Mouse (Mus musculus) lung, postnatal 25 days (tissue): Measurements from ENCODE around the gene Ctdnep1.
A peak's percentile ranks its signal among the peaks of the same experiment; 100 is the strongest.
"Not testable (repeated sequence)": the region's sequence is repeated elsewhere in the genome, so short reads cannot be mapped to it uniquely, and the experiment has no call there.

Experiments used
- DNase-seq: peaks from one replicate; pipeline ENCODE4 v3.0.0; 2022; ENCODE audit warnings: low spot score

Gene Ctdnep1

GRCm38 (mm10) chr11:70012931-70013330 lies 32.0 kb downstream of the Ctdnep1 start:
- DNase-seq: no peak

DNA sequence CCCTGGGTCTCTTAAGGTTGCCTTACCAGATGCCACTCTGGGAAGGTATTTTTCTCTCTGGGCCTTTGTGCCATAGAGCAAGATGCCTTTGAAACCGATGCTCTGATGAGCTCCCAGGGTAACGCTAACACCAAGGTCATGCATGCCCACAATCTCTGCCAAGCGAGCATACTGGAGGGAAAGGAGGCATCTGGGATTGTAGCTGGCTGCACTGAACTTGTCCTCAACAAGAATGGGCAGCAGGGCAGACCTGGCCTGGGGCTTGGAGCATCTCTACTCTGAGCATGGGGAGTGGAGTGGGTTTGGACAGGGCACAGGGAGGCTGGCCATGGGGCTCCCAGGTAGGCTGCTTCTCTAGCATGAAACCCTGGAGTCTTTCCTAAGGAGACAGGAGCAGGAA lies 32.5 kb downstream of the Ctdnep1 start:
- no peak for DNase-seq

DNA sequence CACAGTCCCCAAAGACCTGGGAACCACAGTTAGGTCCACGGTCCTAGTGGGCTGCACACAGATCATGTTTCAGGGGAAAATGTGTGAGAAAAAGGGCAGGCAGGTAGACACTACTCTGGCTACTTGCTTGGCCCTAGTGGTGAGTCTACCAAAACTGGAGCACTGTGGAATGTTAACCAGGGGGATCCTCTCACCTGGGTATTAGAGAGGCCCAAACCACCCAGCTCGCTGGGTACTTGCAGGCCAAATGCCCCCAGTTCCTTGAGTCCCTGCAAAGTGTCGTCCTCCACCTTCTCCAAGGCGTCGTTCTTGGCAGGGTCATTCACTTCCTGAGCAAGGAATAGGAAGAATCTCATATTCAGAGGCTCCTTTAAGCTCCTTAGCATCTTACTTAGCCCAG lies 33.1 kb downstream of the Ctdnep1 start:
- no peak for DNase-seq

- peak; percentile 92 for DNase-seq
These were observed 34.1 kb downstream of the Ctdnep1 start, which contains the start of gene Acadvl for GRCm38 (mm10) chr11:70014880-70015558. TSS of gene Acadvl (minus strand) at chr11:70015411.

GRCm38 (mm10) chr11:70015677-70016076 lies 34.7 kb downstream of the Ctdnep1 start:
- DNase-seq: no peak

GRCm38 (mm10) chr11:70016177-70016576 lies 35.2 kb downstream of the Ctdnep1 start:
- DNase-seq: not testable (repeated sequence)

DNA sequence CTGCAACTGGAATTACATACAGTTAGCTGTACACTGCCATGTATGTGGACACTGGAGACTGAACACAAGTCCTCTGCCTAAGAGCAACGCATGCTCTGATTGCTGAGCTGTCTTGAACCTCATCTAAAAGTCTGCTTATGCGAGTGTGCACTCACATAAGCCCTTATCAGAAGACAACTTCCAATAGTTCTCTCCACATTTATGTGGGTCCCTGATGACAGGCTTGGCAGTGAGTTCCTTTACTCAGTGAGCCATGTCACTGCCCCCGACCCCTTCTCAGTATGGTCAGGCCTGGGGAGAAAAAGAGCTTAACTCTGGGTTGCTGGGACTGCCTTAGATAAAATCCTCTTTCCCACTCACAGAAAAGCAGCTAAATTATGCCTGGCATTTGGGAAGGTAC lies 35.7 kb downstream of the Ctdnep1 start, which contains the start of gene Dlg4:
TSS of gene Dlg4 (plus strand) at position 274 of the 400 bp plus-strand sequence.
- DNase-seq: no peak

DNA sequence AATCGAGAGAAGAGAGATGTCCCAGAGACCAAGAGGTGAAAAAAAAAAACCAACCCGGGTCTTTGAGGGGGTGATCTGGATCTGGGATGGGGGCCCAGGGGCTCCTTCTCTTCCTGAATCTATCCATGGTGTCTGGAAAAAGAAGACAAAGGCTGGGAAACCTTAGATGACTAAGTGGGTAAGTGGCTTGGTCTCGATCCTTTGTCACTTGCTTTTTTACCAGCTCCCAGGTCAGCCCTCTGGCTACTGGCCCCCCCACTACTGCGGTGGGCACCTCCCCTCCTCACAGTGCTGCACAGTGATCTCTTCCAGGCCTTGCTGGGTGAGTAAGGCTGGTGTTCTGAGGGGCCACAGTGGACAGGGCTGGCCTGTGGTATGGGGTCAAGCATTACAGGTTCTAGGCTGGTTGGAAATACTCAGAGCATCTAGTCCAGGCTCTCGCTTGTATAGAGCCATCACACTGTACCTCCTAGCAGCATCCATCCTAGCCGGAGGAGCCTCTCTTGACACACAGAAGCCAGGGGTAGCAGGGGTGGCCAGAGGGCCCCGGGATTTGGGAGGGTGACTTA lies 36.3 kb downstream of the Ctdnep1 start:
- DNase-seq: no peak

DNA sequence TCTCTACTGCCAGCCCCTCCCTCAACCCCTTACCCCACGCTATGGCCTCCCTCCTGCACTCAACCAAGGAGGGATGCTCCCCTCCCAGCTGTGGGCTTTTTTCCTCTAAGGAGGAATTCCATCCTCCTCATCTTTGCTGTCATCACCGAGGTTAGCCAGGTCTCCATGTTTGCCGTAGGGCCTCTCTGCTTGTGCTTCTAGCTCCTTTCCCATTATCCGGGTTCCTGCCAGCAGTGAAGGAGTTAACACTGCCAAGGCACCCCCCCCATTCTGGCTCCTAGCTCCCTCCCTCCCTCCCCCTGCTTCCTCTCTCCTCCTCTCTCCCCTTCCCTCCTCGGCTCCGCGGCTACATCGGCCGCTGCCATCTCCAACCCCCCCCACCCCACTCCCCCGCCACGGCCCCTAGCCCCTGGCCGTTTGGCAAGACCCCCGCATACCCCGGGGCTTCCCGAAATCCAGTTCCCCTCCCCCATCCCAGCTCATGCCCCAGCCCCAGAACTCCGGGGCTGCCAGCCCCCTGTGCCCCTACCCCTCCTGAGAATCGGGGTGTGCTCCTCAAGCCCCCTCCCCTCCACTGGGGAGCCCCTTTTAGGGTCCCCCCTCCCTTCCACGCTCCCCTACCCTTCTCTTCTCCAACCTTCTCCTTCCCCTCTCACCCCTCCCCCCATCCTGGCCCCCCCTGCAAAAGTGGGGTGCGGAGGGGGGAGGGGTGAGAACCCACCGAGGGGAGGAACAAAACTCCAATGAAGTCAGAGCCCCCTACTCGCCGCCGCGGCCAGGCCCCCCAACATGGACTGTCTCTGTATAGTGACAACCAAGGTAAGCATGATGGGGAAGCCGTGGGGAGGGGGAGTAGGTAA lies 37.4 kb downstream of the Ctdnep1 start:
- DNase-seq: no peak

DNA sequence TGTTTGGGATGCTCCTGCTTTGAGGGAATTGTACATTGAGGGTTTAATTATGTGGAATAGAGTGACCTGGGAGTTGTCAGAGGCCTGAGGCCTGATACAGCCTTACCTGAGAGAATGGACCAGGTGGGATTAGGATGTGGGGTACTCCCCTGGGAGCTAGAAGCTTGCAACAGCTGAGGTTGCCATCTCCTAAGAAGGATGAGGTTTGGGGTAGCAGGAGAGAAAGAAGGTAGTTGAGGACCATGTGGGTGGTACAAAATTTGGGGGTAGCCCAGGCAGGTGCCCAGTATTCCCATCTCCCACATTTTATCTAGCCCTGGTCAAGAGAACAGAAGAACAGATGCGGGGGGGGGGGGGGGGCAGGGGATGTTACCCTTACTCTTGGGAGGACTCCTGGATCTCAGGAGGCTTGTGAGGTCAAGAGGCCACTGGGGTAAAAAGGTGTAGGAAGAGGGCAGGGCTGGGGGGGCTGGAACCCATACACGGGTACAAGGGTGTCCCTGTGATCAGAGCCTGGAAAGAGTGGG lies 38.6 kb downstream of the Ctdnep1 start:
- no peak for DNase-seq

DNA sequence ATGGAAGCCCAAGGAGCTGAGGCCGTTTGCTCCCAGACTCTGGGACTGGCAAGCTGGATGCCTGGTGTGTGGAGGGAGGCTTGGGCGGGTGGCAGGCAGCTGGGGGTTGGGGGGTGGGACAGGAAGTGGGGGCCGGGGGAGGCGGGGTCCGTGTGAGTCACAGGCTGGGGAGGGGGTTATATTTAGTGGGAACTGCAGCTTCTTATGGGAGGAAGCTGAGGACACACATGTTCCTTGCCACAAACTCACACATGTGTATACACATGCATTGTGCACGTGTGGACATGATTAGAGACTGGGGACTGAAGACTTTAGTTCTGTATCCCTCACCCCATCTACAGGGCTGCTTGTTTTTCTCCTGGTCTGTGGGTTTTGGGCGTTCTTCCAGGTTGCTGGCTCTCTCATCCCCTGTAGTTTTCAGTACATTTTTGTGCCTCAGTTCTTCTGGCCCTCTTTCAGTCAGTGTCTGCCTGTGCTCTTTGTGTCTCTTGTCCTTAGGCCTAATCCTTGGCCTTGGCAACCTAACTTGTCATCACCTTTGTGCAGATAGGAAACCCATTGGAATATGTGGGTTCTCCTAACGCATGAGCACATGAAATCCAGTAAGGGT lies 39.2 kb downstream of the Ctdnep1 start:
- no peak for DNase-seq

DNA sequence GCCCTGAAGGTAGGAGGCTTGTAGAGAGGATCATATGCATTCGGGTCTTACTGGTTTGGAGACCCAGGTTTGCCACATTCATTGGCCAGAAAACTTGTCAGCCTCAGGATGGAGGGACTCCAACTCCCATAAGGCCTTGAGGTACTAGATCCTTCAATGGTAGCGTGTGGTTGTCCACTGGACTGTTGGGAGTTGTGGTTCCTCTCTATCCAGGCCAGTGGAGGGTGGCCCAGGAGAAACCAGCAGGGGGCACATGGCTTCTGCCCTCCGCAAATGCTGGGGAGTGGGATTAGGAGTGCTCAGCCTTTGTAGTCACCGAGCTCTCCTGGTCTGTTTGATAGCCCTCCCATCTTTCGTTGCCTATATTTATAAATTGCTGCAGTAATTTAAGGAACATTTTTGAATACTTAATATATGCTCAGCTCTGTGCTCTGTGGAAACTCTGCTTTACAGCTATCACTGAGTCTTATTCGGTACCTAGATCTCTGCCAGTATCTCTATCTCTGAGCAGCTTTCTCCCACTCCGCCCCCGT lies 39.8 kb downstream of the Ctdnep1 start:
- peak; percentile 87 for DNase-seq

DNA sequence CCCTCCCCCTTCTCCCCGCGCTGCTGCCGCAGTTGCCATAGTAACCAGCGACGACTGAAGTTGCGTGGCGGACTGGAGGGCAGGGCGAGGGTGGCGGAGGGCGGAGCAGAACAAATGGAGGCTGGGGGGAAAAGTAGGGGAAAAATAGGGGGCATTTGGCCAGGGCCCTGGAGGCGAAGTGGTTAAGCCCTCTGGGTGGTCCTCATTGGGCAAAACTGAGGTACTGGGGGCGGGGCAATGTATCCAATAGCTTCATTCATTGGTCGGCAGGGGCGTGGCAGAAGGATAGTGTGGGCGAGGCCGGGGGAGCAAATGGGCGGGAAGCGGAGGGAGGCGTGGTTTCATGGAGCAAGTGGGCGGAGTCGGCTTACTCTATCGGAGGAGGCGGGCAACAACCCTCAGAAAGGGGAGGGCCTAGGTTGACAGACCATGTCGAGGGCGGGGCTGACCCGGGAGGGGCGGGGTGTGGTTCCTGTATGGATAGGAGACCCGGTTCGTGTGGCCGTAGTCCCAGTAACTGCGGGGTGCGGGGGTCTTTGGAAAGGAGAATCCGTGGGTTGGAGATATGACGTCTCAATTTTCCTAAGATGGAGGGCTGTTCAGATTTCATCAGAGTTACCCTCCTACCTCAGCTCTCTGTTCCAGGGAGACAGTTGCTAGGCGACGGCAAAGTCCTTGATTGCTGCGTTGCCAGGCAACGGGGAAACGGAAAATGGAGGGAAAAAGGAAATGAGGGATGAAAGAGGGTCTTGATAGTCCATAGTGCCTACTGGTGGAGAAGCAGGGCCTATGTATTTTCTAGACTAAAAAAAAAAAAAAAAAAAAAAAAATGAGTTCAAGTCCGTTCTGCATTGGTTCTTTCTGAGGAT lies 40.5 kb downstream of the Ctdnep1 start:
- peak; percentile 96 for DNase-seq

DNA sequence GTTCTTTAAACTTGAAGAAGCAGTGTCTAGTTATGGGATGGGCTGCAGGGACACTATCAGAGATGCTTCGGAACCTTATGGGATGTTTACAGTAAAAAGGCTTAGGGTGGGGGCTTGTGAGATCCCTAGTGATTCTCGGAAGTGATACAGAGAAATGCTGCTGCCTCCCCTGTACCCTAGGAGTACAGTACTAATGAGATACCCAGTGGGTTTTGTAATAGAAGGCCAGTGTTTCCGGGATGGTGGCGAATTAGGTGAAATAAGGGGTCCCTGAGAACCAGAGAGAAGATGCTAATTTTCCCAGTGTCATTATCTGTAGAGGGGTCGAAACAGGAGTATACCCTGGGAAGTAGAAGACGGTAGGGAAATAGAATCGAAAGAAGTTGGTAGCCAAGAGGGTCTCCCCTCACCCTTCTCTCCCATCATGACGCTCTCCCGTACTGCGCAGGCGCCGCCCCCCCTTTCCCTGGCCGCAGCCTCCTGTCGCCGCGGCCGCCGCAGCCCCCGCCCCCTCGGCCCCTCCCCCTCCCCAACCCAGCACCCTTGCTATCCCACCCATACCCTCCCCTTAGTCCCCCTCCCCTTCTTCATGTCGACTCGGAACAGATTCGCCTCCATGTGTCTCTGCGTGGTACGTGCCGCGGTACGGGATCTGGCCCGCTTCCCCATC lies 42.7 kb downstream of the Ctdnep1 start:
- no peak for DNase-seq

GRCm38 (mm10) chr11:70024151-70024514 lies 43.2 kb downstream of the Ctdnep1 start:
- no peak for DNase-seq

GRCm38 (mm10) chr11:70026689-70027088 lies 45.7 kb downstream of the Ctdnep1 start:
- DNase-seq: no peak

DNA sequence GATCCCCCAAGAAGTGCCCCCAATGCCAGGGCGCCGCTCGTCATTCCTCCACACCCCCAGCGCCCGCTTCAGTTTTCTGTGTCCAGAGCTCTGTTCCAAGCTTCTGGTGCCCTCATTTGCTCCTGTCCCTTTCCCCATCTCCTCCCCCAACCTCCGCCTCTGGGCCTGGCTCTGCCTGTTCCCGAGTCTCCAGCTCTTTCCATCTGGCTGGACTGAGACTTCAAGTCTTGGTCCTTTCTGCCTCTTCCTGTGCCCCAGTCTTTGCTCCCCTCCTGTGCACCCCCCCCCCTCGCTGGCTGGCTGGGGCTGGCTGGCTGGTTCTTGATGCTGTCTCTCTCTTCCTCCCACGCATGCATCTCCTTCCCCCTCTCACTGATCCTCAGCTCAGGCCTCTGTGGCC lies 46.4 kb downstream of the Ctdnep1 start:
- no peak for DNase-seq

DNA sequence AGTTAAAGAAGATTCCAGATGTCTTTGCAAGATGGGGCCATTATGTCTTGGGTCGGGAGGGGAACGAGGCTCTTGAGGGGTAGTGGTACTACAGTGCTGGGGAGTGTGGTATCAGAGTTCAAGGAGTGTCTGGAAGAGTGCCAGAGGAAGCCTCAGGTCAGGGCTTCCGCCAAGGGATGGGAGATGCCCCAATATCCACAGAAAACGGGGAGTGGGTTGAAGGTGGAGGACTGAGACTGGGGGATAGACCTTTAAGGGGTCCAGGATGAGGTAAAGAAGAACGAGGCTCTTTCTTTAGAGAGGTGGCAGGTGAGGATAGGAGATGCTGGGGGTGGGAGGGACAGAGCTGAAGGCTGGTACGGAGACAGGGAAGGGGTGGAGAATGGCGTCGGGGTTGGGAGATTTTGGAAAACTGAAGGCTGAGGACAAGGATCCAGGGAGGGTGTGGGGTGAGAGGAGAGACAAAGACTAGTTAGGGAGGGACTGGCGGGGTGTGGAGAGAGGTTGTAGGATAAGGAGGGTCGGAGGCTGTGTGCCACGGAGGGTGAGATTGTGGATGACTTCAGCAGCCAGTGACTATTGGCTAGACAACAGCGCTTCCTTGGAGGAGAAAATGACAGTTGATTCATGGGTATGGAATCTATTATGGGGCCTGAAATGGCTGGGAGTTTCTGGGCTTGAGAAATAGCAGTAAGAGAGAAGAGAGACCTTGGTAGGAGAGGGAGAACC lies 47.6 kb downstream of the Ctdnep1 start:
- no peak for DNase-seq

- DNase-seq: peak; percentile 57
These were observed 48.3 kb downstream of the Ctdnep1 start for GRCm38 (mm10) chr11:70029130-70029801.
